Mouse (Mus musculus) ovary, postnatal 36 days (tissue): ENCODE data around the gene Aph1a.
A peak's percentile ranks its signal among the peaks of the same experiment; 100 is the strongest.
"Not testable (repeated sequence)": the region's sequence is repeated elsewhere in the genome, so short reads cannot be mapped to it uniquely, and the experiment has no call there.

Source experiments
- DNase-seq: peaks from one replicate; pipeline ENCODE4 v3.0.0; 2022; ENCODE audit warnings: low spot score, mixed read lengths

Aph1a gene

GRCm38 (mm10) chr3:95887596-95887995 lies 6.2 kb upstream of the Aph1a start:
- no peak for DNase-seq

- DNase-seq: no peak
These were observed 4.1 kb upstream of the Aph1a start for GRCm38 (mm10) chr3:95889664-95890063.

- DNase-seq: no peak
These were observed 2.3 kb upstream of the Aph1a start, which contains the start of gene BC028528 for GRCm38 (mm10) chr3:95891211-95892065. Gene BC028528, minus strand, starts transcription at chr3:95892005.

GRCm38 (mm10) chr3:95892066-95893052 lies 1.4 kb upstream of the Aph1a start:
- DNase-seq: no peak

- DNase-seq: no peak
These were observed 643 bp upstream of the Aph1a start for GRCm38 (mm10) chr3:95893126-95893525.

- peak; percentile 68 for DNase-seq
These were observed 770 bp downstream of the Aph1a start for GRCm38 (mm10) chr3:95894317-95895160.

- DNase-seq: not testable (repeated sequence)
These were observed 1.7 kb downstream of the Aph1a start for GRCm38 (mm10) chr3:95895501-95895900.

GRCm38 (mm10) chr3:95899800-95900524 lies 6.2 kb downstream of the Aph1a start:
- DNase-seq: no peak

GRCm38 (mm10) chr3:95901616-95902372 lies 8.0 kb downstream of the Aph1a start:
- no peak for DNase-seq

GRCm38 (mm10) chr3:95902373-95902625 lies 8.5 kb downstream of the Aph1a start:
- no peak for DNase-seq

GRCm38 (mm10) chr3:95902643-95903042 lies 8.9 kb downstream of the Aph1a start:
- no peak for DNase-seq

GRCm38 (mm10) chr3:95903753-95904502 lies 10.2 kb downstream of the Aph1a start:
- no peak for DNase-seq

GRCm38 (mm10) chr3:95904568-95904967 lies 10.8 kb downstream of the Aph1a start, which contains the start of gene Car14:
Gene Car14, minus strand, starts transcription at chr3:95904691.
- peak; percentile 55 for DNase-seq

GRCm38 (mm10) chr3:95905146-95905939 lies 11.6 kb downstream of the Aph1a start:
- peak; percentile 56 for DNase-seq

- peak; percentile 61 for DNase-seq
These were observed 12.2 kb downstream of the Aph1a start for GRCm38 (mm10) chr3:95905940-95906492.

GRCm38 (mm10) chr3:95906860-95907259 lies 13.1 kb downstream of the Aph1a start:
- DNase-seq: peak; percentile 56

GRCm38 (mm10) chr3:95907613-95908012 lies 13.8 kb downstream of the Aph1a start:
- no peak for DNase-seq

- no peak for DNase-seq
These were observed 20.9 kb downstream of the Aph1a start for GRCm38 (mm10) chr3:95914706-95915105.
